Mouse (Mus musculus) hindbrain, embryonic 12.5 days (tissue): ENCODE measurements at regions not wholly inside any gene's neighbourhood (a gene's known extent, or its start where the extent isn't known, plus 50 kb on each side); places are given as distances from the start of the nearest gene placed in this dataset.

ENCODE experiments used
- ATAC-seq: fragments of 200-750 bp; cut with Nextera tagmentation; 2 replicates; pipeline ENCODE4 v1.8.0; 2017; ENCODE audit warnings: moderate TSS enrichment; ENCODE audit not compliant: low FRiP score
- H3K27ac ChIP-seq: fragments of 300-500 bp; sonication (generic); 2 replicates; pipeline ENCODE4 v1.5.1; 2016; ENCODE audit warnings: mild to moderate bottlenecking
- H3K27me3 ChIP-seq: fragments of 300-500 bp; sonication (generic); 2 replicates; pipeline ENCODE4 v1.6.1; 2016; ENCODE audit warnings: mild to moderate bottlenecking
- H3K36me3 ChIP-seq: fragments of 300-500 bp; sonication (generic); 2 replicates; pipeline ENCODE4 v1.6.1; 2016; ENCODE audit warnings: mild to moderate bottlenecking
- H3K4me1 ChIP-seq: fragments of 300-500 bp; sonication (generic); 2 replicates; pipeline ENCODE4 v1.6.1; 2016
- H3K4me2 ChIP-seq: fragments of 300-500 bp; sonication (generic); replicated peaks from 2 replicates; pipeline ENCODE4 v1.6.1; 2016; ENCODE audit warnings: mild to moderate bottlenecking
- H3K4me3 ChIP-seq: fragments of 300-500 bp; sonication (generic); 2 replicates; pipeline ENCODE4 v1.5.1; 2016; ENCODE audit warnings: mild to moderate bottlenecking
- H3K9ac ChIP-seq: fragments of 300-500 bp; sonication (generic); 2 replicates; pipeline ENCODE4 v1.6.1; 2016; ENCODE audit warnings: mild to moderate bottlenecking, moderate library complexity
- H3K9me3 ChIP-seq: fragments of 300-500 bp; sonication (generic); replicated peaks from 2 replicates; pipeline ENCODE4 v1.6.1; 2016; ENCODE audit warnings: mild to moderate bottlenecking
- WGBS: fragments of 180-500 bp; shearing (Covaris S2); methylation state at CpG from one replicate; pipeline ENCODE4 v1.1.7; 2016; 5-methylcytosine and 5-hydroxymethylcytosine counted together

GRCm38 (mm10) chr2:169311356-169311755 lies 276.2 kb downstream of the Gm11011 start:
- H3K36me3 ChIP-seq: no peaks in the 10 kb centered on the region
- no peaks in the 10 kb centered on the region for H3K4me1 ChIP-seq
- 75% methylated on average over 4 of the region's 4 CpGs for WGBS
- no peaks in the 10 kb centered on the region for H3K9me3 ChIP-seq
- H3K27ac ChIP-seq: no peak overlapping the region
- H3K4me3 ChIP-seq: no peak overlapping the region
- H3K27me3 ChIP-seq: no peaks in the 10 kb centered on the region
- H3K4me2 ChIP-seq: no peak overlapping the region
- no peak for ATAC-seq
- no peak overlapping the region for H3K9ac ChIP-seq

GRCm38 (mm10) chr2:169304360-169304759 lies 283.2 kb downstream of the Gm11011 start:
- H3K27me3 ChIP-seq: no peaks in the 10 kb centered on the region
- no peak for ATAC-seq
- H3K4me2 ChIP-seq: no peak overlapping the region

GRCm38 (mm10) chr2:169300966-169301365 lies 286.6 kb downstream of the Gm11011 start:
- Histone ChIP-seq H3K27me3 (no peaks in the 10 kb centered on the region), H3K4me3 (no peak overlapping the region), H3K9ac (no peak overlapping the region), H3K27ac (no peak overlapping the region), H3K9me3 (no peaks in the 10 kb centered on the region), H3K4me2 (no peak overlapping the region), H3K36me3 (no peaks in the 10 kb centered on the region), H3K4me1 (peaks cover 21% of the 10 kb centered on the region; the same call in 1 of the 2 replicates)
- no peak for ATAC-seq
- 87% methylated on average over 4 of the region's 4 CpGs for WGBS

More at GRCm38 (mm10) chr2:169304360-169304759, 283.2 kb downstream of the Gm11011 start:
- H3K36me3 ChIP-seq: no peaks in the 10 kb centered on the region
- 86% methylated on average over 3 of the region's 3 CpGs for WGBS
- H3K4me1 ChIP-seq: peaks cover 2% of the 10 kb centered on the region; the same call in 1 of the 2 replicates
- no peak overlapping the region for H3K4me3 ChIP-seq
- no peak overlapping the region for H3K9ac ChIP-seq
- no peaks in the 10 kb centered on the region for H3K9me3 ChIP-seq
- no peak overlapping the region for H3K27ac ChIP-seq

GRCm38 (mm10) chr2:169300411-169300810 lies 287.1 kb downstream of the Gm11011 start:
- no peaks in the 10 kb centered on the region for H3K27me3 ChIP-seq
- H3K9ac ChIP-seq: no peak overlapping the region
- 84% methylated on average over 8 of the region's 8 CpGs for WGBS
- peak overlapping the region; percentile 31; the same call in 1 of the 2 replicates for H3K27ac ChIP-seq
- no peaks in the 10 kb centered on the region for H3K36me3 ChIP-seq
- H3K4me2 ChIP-seq: no peak overlapping the region
- H3K4me1 ChIP-seq: peaks cover 21% of the 10 kb centered on the region; the same call in 1 of the 2 replicates
- ATAC-seq: no peak
- H3K4me3 ChIP-seq: no peak overlapping the region
- no peaks in the 10 kb centered on the region for H3K9me3 ChIP-seq

GRCm38 (mm10) chr2:169297841-169298627 lies 289.5 kb downstream of the Gm11011 start:
- Histone ChIP-seq H3K9me3 (no peaks in the 10 kb centered on the region), H3K27me3 (no peaks in the 10 kb centered on the region), H3K9ac (peak overlapping the region; percentile 2; the same call in 1 of the 2 replicates), H3K36me3 (no peaks in the 10 kb centered on the region), H3K4me2 (peak overlapping the region; percentile 36), H3K4me1 (peaks cover 21% of the 10 kb centered on the region; the same call in 1 of the 2 replicates), H3K27ac (peak overlapping the region; percentile 85), H3K4me3 (peak overlapping the region; percentile 2; the same call in 1 of the 2 replicates)
- WGBS: 14% methylated on average over 21 of the region's 21 CpGs
- ATAC-seq: peak; percentile 91

- H3K36me3 ChIP-seq: no peaks in the 10 kb centered on the region
- peak overlapping the region; percentile 74 for H3K27ac ChIP-seq
- no peaks in the 10 kb centered on the region for H3K9me3 ChIP-seq
- peaks cover 21% of the 10 kb centered on the region; the same call in 1 of the 2 replicates for H3K4me1 ChIP-seq
- no peaks in the 10 kb centered on the region for H3K27me3 ChIP-seq
- no peak overlapping the region for H3K4me2 ChIP-seq
- no peak overlapping the region for H3K4me3 ChIP-seq
- no peak for ATAC-seq
- WGBS: 41% methylated on average over 4 of the region's 4 CpGs
- no peak overlapping the region for H3K9ac ChIP-seq
Observed at GRCm38 (mm10) chr2:169297226-169297625, 290.3 kb downstream of the Gm11011 start.

- no peaks in the 10 kb centered on the region for H3K36me3 ChIP-seq
- no peak for ATAC-seq
- no peak overlapping the region for H3K4me2 ChIP-seq
- no peak overlapping the region for H3K4me3 ChIP-seq
- H3K9ac ChIP-seq: no peak overlapping the region
- WGBS: 22% methylated on average over 3 of the region's 3 CpGs
- H3K27me3 ChIP-seq: no peaks in the 10 kb centered on the region
- H3K27ac ChIP-seq: no peak overlapping the region
- H3K9me3 ChIP-seq: no peaks in the 10 kb centered on the region
- H3K4me1 ChIP-seq: peaks cover 17% of the 10 kb centered on the region; the same call in 1 of the 2 replicates
Observed at GRCm38 (mm10) chr2:169293351-169293750, 294.2 kb downstream of the Gm11011 start.

- no peak overlapping the region for H3K9ac ChIP-seq
- WGBS: 91% methylated on average over 12 of the region's 12 CpGs
- H3K36me3 ChIP-seq: no peaks in the 10 kb centered on the region
- no peaks in the 10 kb centered on the region for H3K4me1 ChIP-seq
- no peaks in the 10 kb centered on the region for H3K27me3 ChIP-seq
- no peak overlapping the region for H3K4me2 ChIP-seq
- H3K27ac ChIP-seq: no peak overlapping the region
- no peaks in the 10 kb centered on the region for H3K9me3 ChIP-seq
- no peak overlapping the region for H3K4me3 ChIP-seq
- no peak for ATAC-seq
Observed at GRCm38 (mm10) chr2:169288891-169289605, 298.5 kb downstream of the Gm11011 start.

- Histone ChIP-seq H3K4me3 (no peak overlapping the region), H3K4me1 (no peaks in the 10 kb centered on the region), H3K4me2 (no peak overlapping the region), H3K36me3 (no peaks in the 10 kb centered on the region), H3K27me3 (no peaks in the 10 kb centered on the region), H3K27ac (no peak overlapping the region), H3K9me3 (no peaks in the 10 kb centered on the region), H3K9ac (no peak overlapping the region)
- WGBS: 91% methylated on average over 7 of the region's 7 CpGs
- no peak for ATAC-seq
Observed at GRCm38 (mm10) chr2:169286701-169287100, 300.8 kb downstream of the Gm11011 start.

GRCm38 (mm10) chr2:169282508-169283117 lies 304.9 kb downstream of the Gm11011 start:
- no peak overlapping the region for H3K9ac ChIP-seq
- H3K4me2 ChIP-seq: no peak overlapping the region
- no peak overlapping the region for H3K27ac ChIP-seq
- H3K27me3 ChIP-seq: no peaks in the 10 kb centered on the region
- H3K4me3 ChIP-seq: no peak overlapping the region
- no peak for ATAC-seq
- no peaks in the 10 kb centered on the region for H3K36me3 ChIP-seq
- no peaks in the 10 kb centered on the region for H3K9me3 ChIP-seq
- H3K4me1 ChIP-seq: no peaks in the 10 kb centered on the region
- WGBS: 56% methylated on average over 13 of the region's 13 CpGs

GRCm38 (mm10) chr2:169275371-169275770 lies 312.2 kb downstream of the Gm11011 start:
- WGBS: 95% methylated on average over 4 of the region's 4 CpGs
- no peaks in the 10 kb centered on the region for H3K36me3 ChIP-seq
- no peaks in the 10 kb centered on the region for H3K27me3 ChIP-seq
- H3K4me1 ChIP-seq: peaks cover 17% of the 10 kb centered on the region
- no peak for ATAC-seq
- no peak overlapping the region for H3K4me3 ChIP-seq
- H3K9ac ChIP-seq: no peak overlapping the region
- H3K27ac ChIP-seq: no peak overlapping the region
- no peak overlapping the region for H3K4me2 ChIP-seq
- H3K9me3 ChIP-seq: no peaks in the 10 kb centered on the region

GRCm38 (mm10) chr2:169274101-169274500 lies 313.4 kb downstream of the Gm11011 start:
- no peak overlapping the region for H3K9ac ChIP-seq
- H3K9me3 ChIP-seq: no peaks in the 10 kb centered on the region
- H3K27me3 ChIP-seq: no peaks in the 10 kb centered on the region
- no peak for ATAC-seq
- H3K27ac ChIP-seq: no peak overlapping the region
- peaks cover 17% of the 10 kb centered on the region for H3K4me1 ChIP-seq
- no peak overlapping the region for H3K4me2 ChIP-seq
- H3K4me3 ChIP-seq: no peak overlapping the region
- H3K36me3 ChIP-seq: no peaks in the 10 kb centered on the region
- 67% methylated on average over 1 of the region's 1 CpGs for WGBS
